Mouse (Mus musculus) heart, embryonic 16.5 days (tissue): ENCODE results near the gene Golgb1. TPM values are rescaled to one million over a fixed set of nuclear protein-coding genes. Genes with fewer than 3 reads are reported as not detected.

Experiments
- ATAC-seq: fragments of 200-750 bp; cut with Nextera tagmentation; replicated peaks from 2 replicates; pipeline ENCODE4 v1.8.0; 2017; ENCODE audit warnings: moderate number of reproducible peaks; ENCODE audit not compliant: insufficient read depth, low FRiP score; ENCODE audit errors: extremely low read depth
- H3K27ac ChIP-seq: fragments of 300-500 bp; sonication (generic); 2 replicates; pipeline ENCODE4 v1.5.1; 2014; ENCODE audit warnings: mild to moderate bottlenecking, low read length, control low read depth, moderate library complexity
- H3K27me3 ChIP-seq: fragments of 300-500 bp; sonication (generic); 2 replicates; pipeline ENCODE4 v1.6.1; 2014; ENCODE audit warnings: low read length, mixed read lengths; ENCODE audit not compliant: control insufficient read depth, insufficient read depth
- H3K36me3 ChIP-seq: fragments of 300-500 bp; sonication (generic); 2 replicates; pipeline ENCODE4 v1.6.1; 2014; ENCODE audit not compliant: control insufficient read depth, insufficient read depth
- H3K4me1 ChIP-seq: fragments of 300-500 bp; sonication (generic); 2 replicates; pipeline ENCODE4 v1.6.1; 2014; ENCODE audit warnings: low read length, mixed read lengths; ENCODE audit not compliant: control insufficient read depth, insufficient read depth
- H3K4me2 ChIP-seq: fragments of 300-500 bp; sonication (generic); 2 replicates; pipeline ENCODE4 v1.6.1; 2014; ENCODE audit warnings: low read depth, mild to moderate bottlenecking, control low read depth, low read length
- H3K4me3 ChIP-seq: fragments of 300-500 bp; sonication (generic); 2 replicates; pipeline ENCODE4 v1.5.1; 2014; ENCODE audit warnings: mild to moderate bottlenecking, control low read depth, low read length
- H3K9ac ChIP-seq: fragments of 300-500 bp; sonication (generic); 2 replicates; pipeline ENCODE4 v1.6.1; 2014; ENCODE audit warnings: low read length, control low read depth
- H3K9me3 ChIP-seq: fragments of 300-500 bp; sonication (generic); replicated peaks from 2 replicates; pipeline ENCODE4 v1.6.1; 2016; ENCODE audit warnings: low read length; ENCODE audit not compliant: control insufficient read depth
- WGBS: fragments of 180-500 bp; shearing (Covaris S2); extraction: QIAGEN DNeasy Blood & Tissue Kit; methylation state at CpG from one replicate; pipeline ENCODE4 v1.1.7; 2014; 5-methylcytosine and 5-hydroxymethylcytosine counted together
- polyA plus RNA-seq: library from polyadenylated mRNA; unstranded; fragments of >200 nt; fragmentation: Nextera tagmentation; extraction: Ambion mirVana; gene quantifications from 2 replicates; pipeline ENCODE4 v1.2.1, GENCODE M21; 2015

Gene Golgb1
- polyA plus RNA-seq, 1 experiment from 2014 or later = 53.0 TPM

DNA sequence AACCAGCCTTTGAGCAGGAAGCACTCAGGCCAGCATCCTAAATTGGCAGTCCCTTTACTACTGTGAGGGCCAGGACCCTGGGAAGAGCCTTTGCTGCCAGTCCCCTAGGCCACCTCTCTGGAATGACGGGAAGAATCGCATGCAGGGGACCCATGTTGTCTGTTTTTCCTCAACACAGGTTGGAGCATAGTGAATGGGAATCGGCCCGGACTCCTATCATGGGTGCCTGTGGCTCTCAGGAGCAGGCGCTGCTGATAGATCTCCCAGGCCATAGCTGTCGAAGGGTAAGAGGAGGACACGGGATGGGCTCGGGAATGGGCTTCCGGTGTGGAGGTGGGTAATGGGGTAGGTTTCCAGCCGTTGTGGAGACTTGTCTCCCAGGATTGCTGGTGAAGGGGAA, 56.4 kb downstream of the Golgb1 start:
- no peak overlapping the region for H3K9ac ChIP-seq
- 83% methylated on average over 10 of the region's 10 CpGs for WGBS
- H3K9me3 ChIP-seq = no peaks in the 10 kb centered on the region
- H3K4me1 ChIP-seq = peaks cover 10% of the 10 kb centered on the region
- no peak overlapping the region for H3K27ac ChIP-seq
- no peak overlapping the region for H3K4me2 ChIP-seq
- H3K27me3 ChIP-seq = no peaks in the 10 kb centered on the region
- ATAC-seq = no peak
- no peak overlapping the region for H3K4me3 ChIP-seq
- H3K36me3 ChIP-seq = peaks cover 41% of the 10 kb centered on the region

DNA sequence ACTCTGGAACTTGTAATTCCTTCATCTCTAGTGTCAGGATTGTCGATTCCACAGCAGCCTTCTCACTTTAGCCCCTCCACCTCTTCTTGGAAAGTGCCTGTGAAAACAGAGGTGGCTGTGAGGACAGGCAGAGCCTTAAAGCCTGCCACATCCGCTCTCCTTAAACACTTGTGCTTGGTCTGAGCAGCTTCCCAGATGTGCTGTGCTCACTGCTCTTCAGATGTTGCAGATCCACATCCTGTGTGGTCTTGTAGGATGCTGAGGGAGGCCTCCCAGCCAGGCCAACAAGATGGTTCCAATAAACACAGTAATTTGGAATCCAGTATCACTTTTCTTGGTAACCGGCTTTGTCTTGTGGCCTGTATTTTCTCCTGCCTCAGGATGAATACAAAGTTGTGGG, 57.0 kb downstream of the Golgb1 start:
- Histone ChIP-seq H3K27ac (no peak overlapping the region), H3K36me3 (peaks cover 35% of the 10 kb centered on the region), H3K4me2 (no peak overlapping the region), H3K4me1 (peaks cover 10% of the 10 kb centered on the region), H3K27me3 (no peaks in the 10 kb centered on the region), H3K9ac (no peak overlapping the region), H3K9me3 (no peaks in the 10 kb centered on the region), H3K4me3 (no peak overlapping the region)
- 87% methylated on average over 3 of the region's 3 CpGs for WGBS
- no peak for ATAC-seq

DNA sequence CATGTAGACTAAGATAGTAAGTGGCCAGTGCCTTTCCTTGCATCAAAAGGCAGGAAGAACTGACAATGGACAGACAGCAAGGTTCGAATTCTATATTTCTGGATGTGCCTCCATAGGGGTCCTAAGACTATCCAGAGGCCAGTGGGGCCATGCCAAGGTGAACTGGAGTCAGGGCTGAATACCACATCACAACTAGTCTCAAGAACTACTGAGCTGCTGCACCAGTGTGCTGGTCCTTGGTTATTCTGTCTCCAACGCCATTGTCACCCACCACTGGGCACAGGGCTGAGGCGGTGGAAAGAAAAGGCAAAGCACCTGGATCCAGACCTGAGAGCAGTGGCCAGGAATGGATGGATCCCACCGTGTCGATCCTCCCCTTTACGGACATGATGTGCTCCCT, 57.6 kb downstream of the Golgb1 start:
- Histone ChIP-seq H3K4me2 (no peak overlapping the region), H3K36me3 (peaks cover 32% of the 10 kb centered on the region), H3K4me3 (no peak overlapping the region), H3K27me3 (no peaks in the 10 kb centered on the region), H3K9ac (no peak overlapping the region), H3K4me1 (peaks cover 10% of the 10 kb centered on the region), H3K27ac (no peak overlapping the region), H3K9me3 (no peaks in the 10 kb centered on the region)
- no peak for ATAC-seq
- WGBS = 93% methylated on average over 6 of the region's 6 CpGs

DNA sequence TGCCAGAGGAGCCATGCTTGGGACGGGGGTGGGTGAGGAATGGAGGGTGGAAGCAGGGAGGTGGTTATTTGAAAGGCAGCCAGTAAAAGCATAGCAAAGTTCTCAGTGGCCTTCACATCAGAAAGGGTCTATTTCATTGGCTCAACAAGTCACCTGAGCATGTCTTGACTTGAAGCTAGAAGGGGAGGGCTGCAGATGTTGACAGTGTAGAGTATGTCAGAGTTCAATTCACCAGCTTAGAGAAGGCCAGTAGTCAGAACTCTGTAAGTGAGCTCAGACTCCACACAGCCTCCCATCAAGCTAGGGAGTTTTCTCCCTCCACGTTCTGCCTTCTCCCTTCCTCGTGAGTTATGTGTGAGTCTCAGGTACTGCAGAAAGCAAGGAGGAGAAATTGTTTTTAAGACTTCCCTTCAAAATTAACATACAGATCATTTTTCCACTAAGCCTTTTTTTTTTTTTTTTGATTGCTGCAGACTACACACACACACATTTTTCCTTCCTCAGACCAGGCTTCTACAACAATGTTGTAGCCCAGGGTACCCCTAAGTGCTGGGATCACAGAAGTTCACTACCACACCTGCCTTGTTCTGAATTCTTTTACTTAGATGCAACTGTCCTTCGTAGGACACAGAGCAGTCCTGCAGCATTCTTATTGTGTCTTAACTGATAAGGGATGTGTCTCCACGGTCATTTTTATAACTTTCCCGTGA, 59.3 kb downstream of the Golgb1 start:
- no peaks in the 10 kb centered on the region for H3K9me3 ChIP-seq
- peaks cover 19% of the 10 kb centered on the region for H3K36me3 ChIP-seq
- no peaks in the 10 kb centered on the region for H3K27me3 ChIP-seq
- peak; percentile 70 for ATAC-seq
- peak overlapping the region; percentile 70 for H3K27ac ChIP-seq
- peak overlapping the region; percentile 13; the same call in 1 of the 2 replicates for H3K4me2 ChIP-seq
- H3K4me3 ChIP-seq = no peak overlapping the region
- H3K9ac ChIP-seq = no peak overlapping the region
- WGBS = 25% methylated on average over 6 of the region's 6 CpGs
- peaks cover 10% of the 10 kb centered on the region for H3K4me1 ChIP-seq

DNA sequence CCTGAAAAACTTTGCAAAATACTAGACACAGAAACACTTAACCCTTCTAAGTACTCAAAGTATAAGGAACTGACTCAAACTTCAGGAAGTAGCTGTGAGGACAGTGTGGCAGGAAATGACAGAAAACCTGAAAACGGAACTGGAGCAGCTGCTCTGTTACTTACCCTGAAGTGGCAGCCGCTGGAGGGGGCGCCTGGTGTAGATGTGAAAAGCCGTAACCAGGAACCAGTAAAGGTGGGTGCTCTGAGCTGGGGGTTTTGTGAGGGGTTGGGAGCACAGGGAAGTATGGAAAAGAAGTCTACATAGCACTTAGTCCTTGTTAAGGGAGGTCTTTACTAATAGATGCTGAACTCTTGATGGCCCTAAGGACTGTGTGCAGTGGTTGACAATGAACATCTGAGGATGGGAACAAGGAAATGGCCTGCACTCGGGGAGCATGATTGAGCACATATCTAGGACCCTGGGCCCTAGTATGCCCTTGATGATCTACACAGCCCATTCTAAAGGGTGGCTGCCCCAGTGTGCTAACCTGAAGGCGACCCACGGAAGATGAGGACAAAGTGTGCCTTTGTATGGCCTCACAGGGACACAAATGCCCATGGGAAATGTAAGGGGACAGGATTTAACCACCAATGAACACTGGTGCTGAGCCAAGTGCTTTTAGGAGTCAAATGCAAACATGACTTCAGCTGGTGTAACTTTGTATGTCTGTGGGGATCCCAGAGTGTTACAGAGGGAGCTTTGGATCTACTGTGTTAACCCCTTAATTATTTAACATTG, 60.1 kb downstream of the Golgb1 start, which contains the start of gene Hcls1:
TSS of gene Hcls1 (plus strand) at position 143 of the 780 bp plus-strand sequence.
- peak; percentile 34; the same call in 1 of the 2 replicates for ATAC-seq
- Histone ChIP-seq H3K4me3 (peak within 1 kb of the TSS; percentile 39), H3K27ac (peak within 1 kb of the TSS; percentile 70)

DNA sequence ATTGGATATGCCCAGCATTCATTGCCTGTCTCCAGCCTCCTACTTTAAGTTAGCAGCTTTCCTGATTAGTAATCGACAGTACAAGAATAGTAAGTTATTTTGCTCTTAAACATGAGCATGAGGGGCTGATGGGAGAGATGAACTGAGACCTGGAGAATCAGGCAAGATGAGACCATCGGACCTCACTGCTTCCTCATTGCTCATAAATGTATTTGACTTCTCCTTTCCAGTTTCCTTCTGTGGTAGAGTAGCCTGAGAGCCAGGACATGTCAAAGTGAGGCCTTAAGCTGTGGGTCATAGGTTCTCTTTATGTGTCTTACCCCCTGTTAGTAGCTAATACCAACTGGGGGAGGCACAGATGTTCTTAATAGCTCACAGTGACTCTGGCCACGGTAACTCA, 60.9 kb downstream of the Golgb1 start:
- no peaks in the 10 kb centered on the region for H3K27me3 ChIP-seq
- H3K36me3 ChIP-seq = peaks cover 14% of the 10 kb centered on the region
- 68% methylated on average over 3 of the region's 3 CpGs for WGBS
- H3K9me3 ChIP-seq = no peaks in the 10 kb centered on the region
- H3K4me2 ChIP-seq = peak overlapping the region; percentile 20
- H3K4me3 ChIP-seq = peak overlapping the region; percentile 39
- H3K4me1 ChIP-seq = peaks cover 10% of the 10 kb centered on the region
- H3K27ac ChIP-seq = no peak overlapping the region
- no peak overlapping the region for H3K9ac ChIP-seq
- no peak for ATAC-seq

More for the DNA sequence above, 60.1 kb downstream of the Golgb1 start, which contains the start of gene Hcls1:
- WGBS = 55% methylated on average over 7 of the region's 7 CpGs
- Histone ChIP-seq H3K36me3 (peaks cover 14% of the 10 kb centered on the region), H3K27me3 (no peaks in the 10 kb centered on the region), H3K9me3 (no peaks in the 10 kb centered on the region), H3K4me2 (peak within 1 kb of the TSS; percentile 20), H3K9ac (peak within 1 kb of the TSS; percentile 21; the same call in 1 of the 2 replicates), H3K4me1 (peaks cover 10% of the 10 kb centered on the region)

DNA sequence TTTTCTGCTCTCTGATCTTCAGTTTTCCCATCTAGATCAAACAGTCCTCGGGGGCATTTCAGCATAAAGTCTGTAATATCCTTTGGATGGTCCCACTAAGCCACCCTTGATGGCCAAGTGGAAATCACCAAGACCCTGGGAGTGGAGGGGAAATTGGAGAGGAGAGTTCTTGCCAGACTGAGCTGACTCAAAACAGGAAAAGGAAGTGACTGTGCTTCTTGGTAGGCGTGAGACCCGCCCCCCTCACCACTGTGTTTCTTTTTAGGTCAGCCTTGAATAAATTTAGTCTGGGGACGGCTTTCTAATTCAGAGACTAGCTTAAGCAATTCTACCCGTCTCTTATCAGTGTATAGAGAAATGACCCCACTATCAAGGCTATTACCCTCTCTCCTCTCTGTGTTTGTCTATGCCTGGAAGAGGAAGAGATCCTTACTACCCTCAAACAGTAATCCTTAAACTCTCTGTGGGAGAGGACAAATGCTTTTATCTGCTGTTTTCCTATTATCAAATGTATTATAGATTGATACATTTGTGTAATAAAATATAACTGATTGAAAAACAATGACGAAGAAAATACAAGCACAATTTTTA, 66.3 kb downstream of the Golgb1 start:
- Histone ChIP-seq H3K27me3 (no peaks in the 10 kb centered on the region), H3K36me3 (no peaks in the 10 kb centered on the region), H3K4me2 (no peak overlapping the region), H3K9ac (no peak overlapping the region), H3K4me1 (peaks cover 8% of the 10 kb centered on the region), H3K9me3 (no peaks in the 10 kb centered on the region), H3K4me3 (no peak overlapping the region), H3K27ac (peak overlapping the region; percentile 6; the same call in 1 of the 2 replicates)
- ATAC-seq = no peak
- WGBS = 56% methylated on average over 6 of the region's 6 CpGs

DNA sequence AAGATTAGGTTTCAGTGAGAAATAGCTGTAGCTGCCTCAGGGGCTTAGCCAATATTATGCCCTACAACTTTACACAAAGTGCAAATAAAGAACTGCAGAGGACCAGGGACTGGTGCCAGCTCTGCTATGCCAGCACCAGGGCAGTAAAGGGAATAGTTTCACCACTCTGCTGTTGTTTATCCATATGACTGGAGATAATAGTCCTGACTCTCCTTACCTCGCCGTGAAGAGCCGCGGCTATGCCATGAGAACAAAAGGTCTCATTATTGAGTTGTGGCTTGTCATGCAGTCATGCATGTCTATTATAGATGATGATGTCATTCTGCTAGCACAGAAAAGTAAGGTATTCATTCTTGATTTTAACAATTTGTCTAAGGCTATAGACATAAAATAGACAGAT, 67.0 kb downstream of the Golgb1 start:
- H3K9me3 ChIP-seq = no peaks in the 10 kb centered on the region
- H3K27me3 ChIP-seq = no peaks in the 10 kb centered on the region
- peak overlapping the region; percentile 27; the same call in 1 of the 2 replicates for H3K27ac ChIP-seq
- H3K4me2 ChIP-seq = no peak overlapping the region
- 55% methylated on average over 4 of the region's 4 CpGs for WGBS
- H3K4me1 ChIP-seq = peaks cover 8% of the 10 kb centered on the region
- no peak overlapping the region for H3K4me3 ChIP-seq
- no peak overlapping the region for H3K9ac ChIP-seq
- no peaks in the 10 kb centered on the region for H3K36me3 ChIP-seq
- no peak for ATAC-seq

DNA sequence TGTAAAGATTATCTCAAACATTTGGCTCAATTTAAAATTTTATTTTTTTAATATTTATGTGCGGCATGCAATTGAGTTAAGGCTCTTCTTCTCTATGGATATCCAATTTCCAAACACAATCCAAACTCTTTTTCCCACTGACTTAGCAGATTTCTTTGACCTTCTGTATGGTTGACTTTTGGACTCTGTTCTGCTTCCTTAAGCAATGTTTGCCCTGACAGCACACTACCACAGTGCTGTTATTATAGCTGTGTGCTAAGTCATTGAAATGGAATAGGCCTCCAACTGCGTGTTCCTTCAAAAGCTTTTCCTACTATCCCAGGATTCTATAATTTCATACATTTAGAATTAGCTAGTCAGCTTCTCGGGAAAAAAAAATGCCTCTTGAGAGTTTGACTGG, 68.7 kb downstream of the Golgb1 start:
- Histone ChIP-seq H3K9me3 (no peaks in the 10 kb centered on the region), H3K4me3 (no peak overlapping the region), H3K36me3 (no peaks in the 10 kb centered on the region), H3K9ac (no peak overlapping the region), H3K4me2 (no peak overlapping the region), H3K27ac (no peak overlapping the region), H3K4me1 (peaks cover 8% of the 10 kb centered on the region), H3K27me3 (no peaks in the 10 kb centered on the region)
- no peak for ATAC-seq
- WGBS = 92% methylated on average over 3 of the region's 3 CpGs
